Mouse (Mus musculus) liver, postnatal 0 days (tissue): Measurements from ENCODE around the gene Gcn1l1. TPM values are rescaled to one million over a fixed set of nuclear protein-coding genes. Genes with fewer than 3 reads are reported as not detected.

Source experiments
- ATAC-seq: fragments of 200-750 bp; cut with Nextera tagmentation; 2 replicates; pipeline ENCODE4 v1.8.0; 2017; ENCODE audit warnings: mild to moderate bottlenecking, moderate library complexity
- DNase-seq: peaks from one replicate; pipeline ENCODE4 v3.0.0-alpha.2; 2016
- H3K27ac ChIP-seq: fragments of 300-500 bp; sonication (generic); 2 replicates; pipeline ENCODE4 v1.5.1; 2014; ENCODE audit warnings: antibody characterized with exemption, moderate library complexity, mild to moderate bottlenecking, low read depth
- H3K27me3 ChIP-seq: fragments of 300-500 bp; sonication (generic); 2 replicates; pipeline ENCODE4 v1.6.1; 2014; ENCODE audit warnings: low read length, control low read depth, mixed read lengths; ENCODE audit not compliant: insufficient read depth
- H3K36me3 ChIP-seq: fragments of 300-500 bp; sonication (generic); replicated peaks from 2 replicates; pipeline ENCODE4 v1.6.1; 2014; ENCODE audit warnings: mild to moderate bottlenecking, control low read depth, low read length, moderate library complexity, mixed read lengths; ENCODE audit not compliant: insufficient read depth
- H3K4me1 ChIP-seq: fragments of 300-500 bp; sonication (generic); 2 replicates; pipeline ENCODE4 v1.6.1; 2014; ENCODE audit warnings: antibody characterized with exemption, mild to moderate bottlenecking, control low read depth; ENCODE audit not compliant: insufficient read depth
- H3K4me2 ChIP-seq: fragments of 300-500 bp; sonication (generic); 2 replicates; pipeline ENCODE4 v1.6.1; 2014; ENCODE audit warnings: low read depth, mild to moderate bottlenecking, low read length, moderate library complexity, mixed read lengths
- H3K4me3 ChIP-seq: fragments of 300-500 bp; sonication (generic); 2 replicates; pipeline ENCODE4 v1.5.1; 2014; ENCODE audit warnings: low read depth, low read length
- H3K9ac ChIP-seq: fragments of 300-500 bp; sonication (generic); replicated peaks from 2 replicates; pipeline ENCODE4 v1.6.1; 2014; ENCODE audit warnings: mild to moderate bottlenecking, moderate library complexity
- H3K9me3 ChIP-seq: fragments of 300-500 bp; sonication (generic); 2 replicates; pipeline ENCODE4 v1.6.1; 2016; ENCODE audit warnings: mild to moderate bottlenecking, control low read depth, low read length, mixed read lengths
- CTCF ChIP-seq: sonication (generic); IDR thresholded peaks from 2 replicates; pipeline ENCODE4 v1.5.1; 2016; ENCODE audit warnings: antibody characterized with exemption, low read depth
- EP300 ChIP-seq: IDR thresholded peaks from 2 replicates; pipeline ENCODE4 v1.6.1; 2016; ENCODE audit warnings: antibody characterized with exemption, low read depth, mild to moderate bottlenecking
- WGBS: fragments of 180-500 bp; shearing (Covaris S2); extraction: QIAGEN DNeasy Blood & Tissue Kit; methylation state at CpG from one replicate; pipeline ENCODE4 v1.1.7; 2014; ENCODE audit not compliant: insufficient replicate concordance; 5-methylcytosine and 5-hydroxymethylcytosine counted together
- polyA plus RNA-seq: library from polyadenylated mRNA; unstranded; fragments of >200 nt; fragmentation: Nextera tagmentation; extraction: Ambion mirVana; gene quantifications from 2 replicates; pipeline ENCODE4 v1.2.1, GENCODE M21; 2015

The Gcn1l1 gene
- polyA plus RNA-seq, 1 experiment from 2014 or later: 10.3 TPM

DNA sequence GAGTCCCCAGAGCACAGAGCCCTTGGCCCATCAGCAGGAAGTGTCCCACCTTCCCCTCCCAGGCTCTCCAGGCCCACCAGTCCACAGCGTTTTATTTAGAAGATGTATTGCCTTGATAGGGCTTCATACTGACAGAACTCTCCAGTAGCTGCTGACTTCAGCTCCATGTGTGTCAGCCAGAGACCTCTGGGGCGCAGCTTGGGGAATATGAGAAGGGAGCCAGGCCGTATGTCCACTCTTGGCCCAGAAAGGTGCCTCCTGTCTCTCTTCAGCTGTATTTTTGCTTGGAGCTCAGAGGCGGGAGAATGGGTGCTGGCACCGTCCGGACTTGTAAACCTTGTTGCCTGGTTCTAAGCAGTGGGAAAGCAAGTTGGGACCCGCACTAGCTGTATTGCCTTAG is 17.6 kb upstream of the Gcn1l1 start:
- Histone ChIP-seq H3K4me2 (no peak overlapping the region), H3K9me3 (no peaks in the 10 kb centered on the region), H3K4me3 (no peak overlapping the region), H3K27ac (no peak overlapping the region), H3K36me3 (peaks cover 67% of the 10 kb centered on the region), H3K4me1 (peaks cover 24% of the 10 kb centered on the region), H3K9ac (no peak overlapping the region), H3K27me3 (no peaks in the 10 kb centered on the region)
- DNase-seq (no peak), ATAC-seq (no peak)
- TF ChIP-seq CTCF (no peak), EP300 (no peak)
- WGBS: 84% methylated on average over 7 of the region's 7 CpGs

DNA sequence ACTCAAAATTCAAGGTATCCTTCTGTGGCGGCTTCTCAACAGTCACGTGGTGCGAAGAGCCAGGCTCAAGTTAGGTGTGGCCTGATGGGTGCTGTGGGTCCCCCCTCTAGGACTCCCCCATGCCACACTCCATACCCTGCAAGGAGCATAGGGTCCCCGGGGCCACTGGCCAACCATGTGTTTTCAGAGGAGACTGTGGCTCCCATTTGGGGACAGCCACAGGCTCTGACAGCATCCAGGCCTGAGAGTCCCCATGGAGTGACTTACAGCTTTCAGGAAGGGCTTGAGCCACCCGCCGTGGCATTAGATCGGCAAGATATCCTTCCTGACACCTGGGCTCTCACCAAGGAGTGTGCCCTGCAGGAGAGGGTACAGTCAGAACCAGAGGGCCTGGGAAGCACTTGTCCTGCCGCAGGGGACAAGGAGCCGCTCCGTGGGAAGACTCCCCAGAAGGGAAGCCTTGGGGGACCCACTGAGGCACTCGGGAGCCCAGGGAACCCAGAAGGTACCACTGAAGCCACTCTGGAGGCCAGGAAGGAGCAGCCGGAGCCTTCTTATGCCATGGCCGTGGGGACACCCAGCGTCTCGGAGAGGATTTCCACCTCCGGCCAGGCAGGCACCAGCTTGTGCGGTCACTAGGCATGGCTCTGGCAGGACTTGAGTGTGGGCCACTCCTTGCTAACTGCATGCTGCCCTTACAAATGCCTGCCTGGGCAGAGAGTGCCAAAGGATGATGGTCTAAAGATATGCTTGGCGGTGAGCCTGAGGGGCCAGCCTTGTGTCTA is 16.4 kb upstream of the Gcn1l1 start:
- no peak for ATAC-seq
- 86% methylated on average over 18 of the region's 18 CpGs for WGBS

DNA sequence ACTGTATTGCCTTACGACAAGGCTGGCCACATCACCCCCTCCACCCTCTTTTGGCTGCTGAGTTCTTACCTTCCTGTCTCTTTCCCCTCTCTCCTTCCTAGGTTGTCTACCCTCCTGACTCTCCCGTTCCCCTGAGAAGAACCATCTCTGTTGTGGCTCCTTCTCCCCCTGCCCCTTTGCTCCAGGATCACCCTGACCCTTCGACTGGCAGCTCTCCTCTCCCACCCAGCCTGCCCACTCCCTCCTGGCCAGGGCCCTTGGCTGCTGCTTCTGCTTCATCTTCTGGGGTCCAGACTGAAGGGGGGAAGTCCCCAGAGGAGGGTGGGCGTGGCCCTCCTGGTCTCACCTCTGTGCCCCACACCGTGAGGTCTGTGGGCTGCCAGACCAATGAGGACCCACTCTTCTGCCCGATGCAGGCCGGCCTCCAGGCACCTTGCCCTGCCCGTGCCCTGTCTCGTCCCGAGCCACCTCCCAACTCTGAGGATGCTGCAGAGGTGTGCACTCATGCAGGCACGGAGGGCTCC is 14.5 kb upstream of the Gcn1l1 start:
- TF ChIP-seq CTCF (no peak), EP300 (no peak)
- H3K4me3 ChIP-seq: no peak overlapping the region
- ATAC-seq (no peak), DNase-seq (no peak)
- no peak overlapping the region for H3K4me2 ChIP-seq
- H3K9me3 ChIP-seq: no peaks in the 10 kb centered on the region
- WGBS: 78% methylated on average over 11 of the region's 11 CpGs
- H3K36me3 ChIP-seq: peaks cover 84% of the 10 kb centered on the region
- no peaks in the 10 kb centered on the region for H3K27me3 ChIP-seq
- no peak overlapping the region for H3K27ac ChIP-seq
- no peaks in the 10 kb centered on the region; the same call in 1 of the 2 replicates for H3K4me1 ChIP-seq
- H3K9ac ChIP-seq: no peak overlapping the region

More for the DNA sequence above, 16.4 kb upstream of the Gcn1l1 start:
- H3K4me3 ChIP-seq: no peak overlapping the region
- no peak overlapping the region for H3K4me2 ChIP-seq
- no peak for DNase-seq
- H3K9ac ChIP-seq: no peak overlapping the region
- H3K36me3 ChIP-seq: peaks cover 78% of the 10 kb centered on the region
- H3K9me3 ChIP-seq: no peaks in the 10 kb centered on the region
- H3K27me3 ChIP-seq: no peaks in the 10 kb centered on the region
- no peak for TF ChIP-seq CTCF
- no peak for TF ChIP-seq EP300
- H3K4me1 ChIP-seq: peaks cover 12% of the 10 kb centered on the region
- H3K27ac ChIP-seq: no peak overlapping the region

DNA sequence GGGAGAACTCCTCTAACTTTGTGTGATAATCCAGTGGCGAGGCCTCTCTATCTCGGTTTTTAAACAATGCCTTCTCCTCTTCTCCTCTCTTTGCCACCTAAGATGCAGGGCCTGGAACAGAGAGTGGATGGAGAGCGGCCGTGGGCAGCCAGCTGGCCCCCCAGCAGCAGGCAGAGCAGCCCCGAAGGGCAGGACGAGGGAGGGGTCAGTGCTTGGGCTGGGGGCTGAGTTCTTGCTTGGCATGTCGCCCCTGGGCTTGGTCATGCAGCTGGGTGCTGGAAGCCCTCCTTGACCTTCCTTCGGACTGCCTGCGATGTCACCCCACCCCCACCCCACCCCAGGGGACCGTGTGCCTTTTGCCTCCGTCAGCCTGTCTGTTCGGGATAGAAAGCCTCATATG is 13.7 kb upstream of the Gcn1l1 start:
- Histone ChIP-seq H3K27ac (no peak overlapping the region), H3K4me1 (peaks cover 4% of the 10 kb centered on the region), H3K27me3 (no peaks in the 10 kb centered on the region), H3K9me3 (no peaks in the 10 kb centered on the region), H3K4me3 (no peak overlapping the region), H3K36me3 (peaks cover 76% of the 10 kb centered on the region), H3K4me2 (no peak overlapping the region), H3K9ac (no peak overlapping the region)
- DNase-seq (no peak), ATAC-seq (no peak)
- TF ChIP-seq EP300 (no peak), CTCF (no peak)
- WGBS: 84% methylated on average over 12 of the region's 12 CpGs

DNA sequence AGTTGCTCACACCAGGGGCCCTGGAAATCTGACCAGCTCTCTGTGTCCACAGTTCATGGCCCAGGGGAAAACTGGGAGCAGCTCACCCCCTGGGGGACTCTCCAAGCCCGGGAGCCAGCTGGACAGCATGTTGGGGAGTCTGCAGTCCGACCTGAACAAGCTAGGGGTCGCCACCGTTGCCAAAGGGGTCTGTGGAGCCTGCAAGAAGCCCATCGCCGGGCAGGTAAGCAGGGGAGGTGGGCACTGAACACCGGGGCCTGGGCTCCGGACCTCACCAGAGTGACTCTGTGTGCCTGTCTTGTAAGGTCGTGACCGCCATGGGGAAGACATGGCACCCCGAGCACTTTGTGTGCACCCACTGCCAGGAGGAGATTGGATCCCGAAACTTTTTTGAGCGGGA is 13.3 kb upstream of the Gcn1l1 start:
- Histone ChIP-seq H3K4me3 (no peak overlapping the region), H3K4me2 (no peak overlapping the region), H3K4me1 (peaks cover 4% of the 10 kb centered on the region), H3K27ac (no peak overlapping the region), H3K27me3 (no peaks in the 10 kb centered on the region), H3K9me3 (no peaks in the 10 kb centered on the region), H3K9ac (no peak overlapping the region), H3K36me3 (peaks cover 72% of the 10 kb centered on the region)
- no peak for DNase-seq
- no peak for TF ChIP-seq EP300
- TF ChIP-seq CTCF: no peak
- no peak for ATAC-seq
- WGBS: 83% methylated on average over 13 of the region's 13 CpGs

DNA sequence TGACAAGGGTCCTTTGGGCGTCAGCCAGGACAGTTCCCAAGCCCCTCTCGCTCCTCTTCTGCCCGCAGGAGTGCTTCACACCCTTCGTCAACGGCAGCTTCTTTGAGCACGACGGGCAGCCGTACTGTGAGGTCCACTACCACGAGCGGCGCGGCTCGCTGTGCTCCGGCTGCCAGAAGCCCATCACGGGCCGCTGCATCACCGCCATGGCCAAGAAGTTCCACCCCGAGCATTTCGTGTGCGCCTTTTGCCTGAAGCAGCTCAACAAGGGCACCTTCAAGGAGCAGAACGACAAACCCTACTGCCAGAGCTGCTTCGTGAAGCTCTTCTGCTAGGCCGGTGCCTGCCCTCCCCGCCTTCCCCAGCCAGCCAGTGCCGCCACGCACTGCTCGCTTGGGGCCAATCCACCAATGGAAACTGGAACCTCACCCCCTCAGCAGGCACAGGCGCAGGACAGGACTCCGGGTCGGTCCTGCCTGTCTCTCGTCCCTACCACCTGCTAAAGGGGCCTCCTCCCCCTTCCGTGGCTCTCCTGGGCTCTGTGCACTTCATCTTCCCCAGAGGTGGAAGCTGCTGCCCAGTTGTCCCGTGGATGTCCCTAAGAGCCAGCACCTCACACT is 11.1 kb upstream of the Gcn1l1 start:
- Histone ChIP-seq H3K4me1 (peaks cover 4% of the 10 kb centered on the region), H3K4me2 (no peak overlapping the region), H3K36me3 (peaks cover 51% of the 10 kb centered on the region), H3K9me3 (no peaks in the 10 kb centered on the region), H3K9ac (no peak overlapping the region), H3K27me3 (no peaks in the 10 kb centered on the region), H3K4me3 (no peak overlapping the region), H3K27ac (no peak overlapping the region)
- 88% methylated on average over 33 of the region's 33 CpGs for WGBS
- ATAC-seq (no peak), DNase-seq (no peak)
- no peak for TF ChIP-seq EP300
- no peak for TF ChIP-seq CTCF
